Mouse (Mus musculus) gastrocnemius, postnatal 36 days (tissue): ENCODE measurements around the gene Utrn. TPM values are rescaled to one million over a fixed set of nuclear protein-coding genes. Genes with fewer than 3 reads are reported as not detected.
A peak's percentile ranks its signal among the peaks of the same experiment; 100 is the strongest.

Experiments used
- DNase-seq, 2 experiments: peaks; one replicate each; pipeline ENCODE4 v3.0.0; 2022
- intact Hi-C: fragments of 180-260 bp; cut with DNase I; formaldehyde crosslinking; loops from one replicate; pipeline ENCODE4 v1.15.1; 2025
- total RNA-seq, 2 experiments: library from RNA; stranded (reverse); gene quantifications; 2 replicates each; pipeline ENCODE4 v1.2.3; 2021

Gene Utrn
- total RNA-seq, 2 experiments from 2014 or later = 21.8 to 21.9 TPM

DNA sequence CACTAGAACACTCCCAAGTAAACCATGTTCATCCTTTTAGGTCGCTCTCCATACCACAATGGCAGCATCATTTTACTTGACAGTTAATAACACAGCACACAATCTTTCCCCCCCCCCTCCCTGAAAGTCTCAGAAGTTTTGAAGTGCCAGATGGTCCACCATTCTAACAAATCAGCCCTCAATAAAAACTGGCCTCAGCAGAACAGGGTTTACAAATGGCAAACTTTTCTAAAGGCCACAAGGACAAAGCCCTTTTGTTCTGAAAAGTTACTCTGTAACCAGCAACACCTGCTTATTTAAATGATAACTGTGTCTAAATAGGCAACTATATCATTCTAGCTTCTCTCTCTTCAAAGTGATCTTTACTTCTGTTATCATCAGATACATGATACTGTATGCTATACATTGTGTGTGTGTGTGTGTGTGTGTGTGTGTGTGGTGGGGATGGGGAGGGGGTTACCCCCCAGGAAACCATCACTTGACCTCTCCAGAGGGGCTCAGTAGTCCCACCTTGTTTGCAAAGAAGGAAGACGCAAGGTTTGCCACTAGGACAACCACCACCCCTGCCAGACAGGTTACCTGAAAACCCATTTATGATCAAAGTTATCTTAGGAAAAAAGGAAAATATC is 315.0 kb downstream of the Utrn start:
- intact Hi-C loops = no loop called here

DNA sequence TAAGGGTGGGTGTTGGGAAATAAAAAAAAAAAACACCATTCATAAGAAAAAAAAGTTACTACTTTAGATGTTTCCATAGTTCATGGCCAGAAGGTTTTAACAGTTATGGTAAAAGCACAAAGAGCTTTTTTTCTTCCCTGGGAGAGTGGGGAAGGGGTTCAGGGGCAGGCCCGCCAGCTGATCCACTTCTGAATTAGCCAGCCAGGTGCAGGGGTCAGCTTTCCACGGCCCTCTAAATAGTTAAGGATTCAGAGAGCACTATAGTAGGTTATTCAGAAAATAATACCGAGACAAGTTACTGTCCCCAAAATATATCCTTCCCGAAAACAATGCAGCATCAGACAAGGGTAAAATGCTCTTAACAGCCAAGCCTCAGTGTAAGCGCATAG is 316.3 kb downstream of the Utrn start:
- intact Hi-C loops = loop anchor here (1.0 kb wide), 1 partner anchor 16 kb away; no protein-coding TSS in a partner anchor

More for the DNA sequence above, 315.0 kb downstream of the Utrn start:
- no peak for DNase-seq

DNA sequence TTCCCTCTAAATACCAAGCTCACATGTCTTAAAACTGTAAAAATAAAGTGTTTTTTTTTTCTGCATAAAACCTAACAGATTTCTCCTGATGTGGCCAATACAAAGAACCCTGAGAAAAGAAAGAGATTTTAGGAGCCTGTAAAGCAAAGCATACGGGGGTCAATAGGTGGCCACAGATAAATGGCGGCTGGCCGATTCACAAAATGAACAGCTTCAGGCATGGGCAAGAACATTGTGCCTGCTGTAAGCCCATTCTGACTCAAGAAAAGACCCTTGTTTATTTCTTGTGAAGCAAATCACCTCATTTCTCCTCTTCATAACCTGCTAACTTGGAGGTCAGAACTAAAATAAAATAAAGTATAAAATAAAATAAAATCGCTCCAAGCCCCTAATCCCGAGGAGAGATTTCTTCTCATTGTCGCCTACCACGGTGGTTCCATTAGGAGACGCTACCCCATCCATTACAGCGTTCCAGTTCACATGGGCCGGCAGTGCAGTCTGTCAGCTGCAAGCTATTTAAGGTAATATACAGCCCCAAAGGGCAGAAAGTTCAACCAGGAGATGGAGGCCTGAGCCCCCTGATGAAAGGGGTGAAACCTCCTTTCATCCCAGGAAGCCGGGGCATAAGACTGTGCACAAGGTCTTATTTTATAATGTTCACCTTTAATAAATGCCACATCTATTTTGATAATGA is 316.8 kb downstream of the Utrn start:
- DNase-seq = no peak
- intact Hi-C loops = loop anchor here (1.0 kb wide), 1 partner anchor 15 kb away; no protein-coding TSS in a partner anchor

More for the DNA sequence above, 316.3 kb downstream of the Utrn start:
- no peak for DNase-seq

DNA sequence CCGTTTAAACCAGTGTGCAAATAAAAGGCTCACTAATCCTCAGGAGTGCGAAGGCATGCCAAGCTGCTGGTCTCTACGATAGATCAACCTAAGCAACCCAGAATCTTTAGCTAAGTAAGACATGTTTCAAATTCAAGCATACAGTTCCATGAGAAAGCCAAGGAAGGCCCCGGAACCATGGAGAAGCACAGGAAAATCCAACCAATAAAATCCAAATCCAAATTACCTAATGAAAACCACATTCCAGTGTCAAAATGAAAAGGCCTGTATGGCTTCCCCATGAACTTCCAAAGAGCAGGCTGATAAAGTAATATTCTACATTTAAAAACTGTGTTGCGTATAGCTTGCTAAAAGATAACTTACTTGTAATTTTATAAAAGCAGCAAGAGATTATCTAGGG is 317.4 kb downstream of the Utrn start:
- intact Hi-C loops = loop anchor here (1.0 kb wide), 1 partner anchor 14 kb away; no protein-coding TSS in a partner anchor

DNA sequence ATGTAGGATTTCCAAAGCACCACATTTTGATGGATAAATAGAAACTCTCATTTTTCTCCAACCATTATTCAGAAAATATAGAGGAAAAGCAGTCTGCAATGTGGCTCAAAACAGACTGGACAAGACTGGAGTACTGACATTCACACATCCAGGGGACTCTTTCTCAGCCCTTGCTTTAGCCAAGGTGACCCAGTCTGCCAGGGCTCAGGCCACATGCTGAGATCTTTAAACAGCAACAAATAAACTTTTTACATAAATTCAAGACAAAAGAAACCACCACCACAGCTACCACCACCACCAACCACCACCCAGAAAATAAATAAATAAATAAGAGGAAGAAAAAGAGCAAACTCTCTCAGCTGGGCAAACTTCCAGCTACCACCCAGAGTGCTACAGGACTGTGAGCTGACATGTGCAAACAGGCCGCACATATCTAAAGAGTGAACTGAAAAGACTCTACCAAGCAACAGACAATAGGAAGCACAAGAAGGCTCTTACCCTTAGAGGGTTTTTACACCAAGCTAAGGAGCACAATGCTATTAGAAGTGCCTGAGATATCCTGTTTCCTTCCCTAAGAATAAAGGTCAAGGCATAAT is 319.1 kb downstream of the Utrn start:
- intact Hi-C loops = no loop called here
- no peak for DNase-seq

More for the DNA sequence above, 317.4 kb downstream of the Utrn start:
- no peak for DNase-seq

DNA sequence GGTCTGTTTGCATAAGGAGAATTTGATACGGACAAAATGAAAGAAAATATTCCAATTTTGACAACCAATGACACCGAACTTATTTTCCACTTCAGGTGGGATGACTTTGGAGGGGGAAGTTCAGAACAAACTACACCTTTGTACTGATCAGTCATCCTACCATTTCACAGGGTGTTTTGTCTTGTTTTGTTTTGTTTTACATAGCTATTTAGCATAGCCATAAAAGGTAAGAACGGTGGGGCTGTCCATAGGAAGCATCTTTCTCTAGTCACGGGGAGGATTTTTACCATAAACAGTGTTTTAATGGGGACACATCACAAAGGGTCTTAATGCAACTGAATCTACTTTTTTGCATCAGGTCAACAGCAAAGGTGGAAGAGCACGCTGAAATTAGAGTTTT is 319.9 kb downstream of the Utrn start:
- intact Hi-C loops = no loop called here
- no peak for DNase-seq

DNA sequence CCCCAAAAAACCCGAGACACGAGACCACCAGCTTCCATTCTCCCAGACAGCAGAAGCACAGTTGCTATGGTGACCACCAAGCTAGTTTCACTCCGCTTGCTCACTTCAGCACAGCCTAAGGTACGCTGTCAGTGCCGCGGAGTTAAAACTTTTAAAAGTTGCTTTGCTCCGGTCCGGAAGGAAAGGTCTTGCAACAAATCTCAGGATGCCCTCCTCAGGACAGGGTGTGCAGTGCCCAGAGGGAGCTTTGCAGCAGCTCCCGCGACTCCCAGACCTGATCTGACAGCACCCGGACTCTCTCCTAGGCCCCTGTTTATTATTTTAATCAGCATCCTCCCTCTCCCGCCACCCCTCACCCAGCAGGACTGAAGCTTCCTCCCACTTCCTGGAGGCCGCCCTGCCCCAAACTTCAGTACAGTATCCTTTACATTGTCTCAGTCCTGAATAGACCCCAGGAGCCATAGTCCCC is 320.5 kb downstream of the Utrn start:
- intact Hi-C loops = no loop called here
- DNase-seq = peak in 1 of 2 experiments; percentile 23

DNA sequence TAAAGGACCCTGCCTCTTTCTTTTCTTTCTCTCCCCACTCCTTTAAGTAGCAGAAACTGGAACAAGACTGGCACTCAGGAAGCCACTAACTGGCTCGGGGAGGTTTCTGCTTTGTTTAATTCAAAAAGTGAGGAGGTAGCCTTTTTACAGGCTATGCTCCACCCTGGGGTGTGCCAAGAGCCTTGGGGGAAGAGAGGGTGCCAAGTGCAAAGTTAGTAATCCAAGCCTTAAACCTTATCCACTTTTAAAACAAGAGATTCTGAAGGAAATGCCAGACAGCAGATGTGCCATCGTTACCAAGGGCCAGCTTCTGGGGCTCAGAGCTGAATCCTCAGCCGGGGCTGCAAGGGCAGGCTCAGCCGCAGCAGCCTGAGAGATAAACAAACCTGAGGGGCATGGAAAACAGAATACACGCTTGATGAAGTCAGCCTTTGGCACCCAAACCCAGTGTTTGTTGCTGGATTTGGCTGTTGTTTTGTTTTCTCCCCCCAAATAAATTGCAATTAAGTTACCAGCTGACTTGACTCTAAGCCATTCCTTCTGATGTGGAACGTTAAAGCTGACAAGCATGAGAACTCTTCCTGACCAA is 322.0 kb downstream of the Utrn start:
- intact Hi-C loops = no loop called here
- DNase-seq = no peak

DNA sequence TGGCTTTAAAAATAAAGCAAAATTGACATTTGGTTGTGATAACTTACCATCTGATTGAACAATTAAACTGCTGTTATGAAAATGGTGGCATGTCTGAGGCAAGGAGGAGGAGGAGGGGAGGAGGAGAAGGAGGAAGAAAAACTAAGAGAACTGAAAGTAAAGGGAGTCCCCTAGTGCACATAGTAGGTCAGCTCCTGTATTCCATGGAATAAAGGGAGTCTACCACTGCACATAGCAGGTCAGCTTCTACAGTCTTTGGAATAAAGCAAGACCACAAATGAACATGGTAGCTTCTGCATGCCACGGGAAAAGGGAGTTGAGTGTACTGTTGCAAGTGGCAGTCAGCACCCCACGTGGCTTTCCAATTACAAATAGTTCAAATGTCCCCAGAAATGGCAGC is 323.7 kb downstream of the Utrn start:
- DNase-seq = no peak
- intact Hi-C loops = no loop called here

DNA sequence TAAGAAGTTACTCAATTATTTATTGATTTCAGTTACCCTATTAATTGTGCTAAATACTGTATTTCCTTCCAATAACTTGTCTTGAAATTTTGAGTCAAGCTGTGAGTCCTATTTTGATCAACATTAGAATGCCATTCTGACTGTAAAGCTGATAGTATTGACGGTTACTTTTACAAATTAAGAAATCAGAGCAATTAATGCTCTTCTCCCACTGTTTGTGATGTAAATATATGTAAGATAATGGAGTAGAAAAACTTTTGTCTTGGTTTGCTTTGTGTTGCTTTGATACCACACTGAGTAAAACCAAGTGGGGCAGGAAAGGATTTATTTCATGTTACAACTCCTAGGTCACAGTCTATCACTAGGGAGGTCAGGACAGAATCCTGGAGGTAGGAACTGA is 327.4 kb downstream of the Utrn start:
- no peak for DNase-seq
- intact Hi-C loops = no loop called here

DNA sequence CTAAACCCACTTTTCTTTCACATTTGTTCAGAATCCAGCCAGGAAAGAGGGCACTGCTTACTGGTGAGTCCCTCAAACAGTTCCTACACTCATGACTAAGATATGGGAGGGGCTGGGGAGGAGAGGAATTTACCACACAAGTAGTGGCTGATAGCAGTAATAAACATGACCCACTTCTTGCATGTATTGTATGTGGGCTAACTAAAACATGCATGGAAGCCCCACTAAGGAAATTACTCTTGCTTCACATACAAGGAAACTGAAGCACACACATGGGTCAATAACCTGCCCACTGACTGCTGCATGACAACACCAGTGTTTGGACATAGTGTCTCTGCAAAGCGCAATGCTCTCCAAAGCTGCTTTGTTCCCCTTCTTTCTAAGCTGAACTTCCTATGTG is 333.9 kb downstream of the Utrn start:
- DNase-seq = no peak
- intact Hi-C loops = no loop called here

DNA sequence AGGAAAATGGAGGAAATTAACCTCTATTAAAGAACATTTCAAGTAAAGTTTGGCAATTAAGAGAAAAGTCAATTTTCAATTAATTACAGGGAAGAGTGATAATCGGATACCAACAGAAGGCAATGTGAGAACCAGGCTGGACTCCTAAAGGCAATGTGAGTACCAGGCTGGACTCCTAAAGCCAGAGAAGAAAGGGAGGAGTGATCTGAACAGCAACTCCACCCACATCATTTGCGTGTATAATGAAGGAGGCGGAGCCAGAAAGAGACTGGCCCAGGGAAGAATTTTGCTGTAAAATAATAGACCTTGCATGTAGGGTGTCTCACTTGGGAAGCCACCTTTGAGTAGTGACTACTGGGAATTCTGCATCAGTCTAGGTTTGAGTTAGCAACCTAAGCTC is 334.4 kb downstream of the Utrn start:
- DNase-seq = no peak
- intact Hi-C loops = no loop called here

DNA sequence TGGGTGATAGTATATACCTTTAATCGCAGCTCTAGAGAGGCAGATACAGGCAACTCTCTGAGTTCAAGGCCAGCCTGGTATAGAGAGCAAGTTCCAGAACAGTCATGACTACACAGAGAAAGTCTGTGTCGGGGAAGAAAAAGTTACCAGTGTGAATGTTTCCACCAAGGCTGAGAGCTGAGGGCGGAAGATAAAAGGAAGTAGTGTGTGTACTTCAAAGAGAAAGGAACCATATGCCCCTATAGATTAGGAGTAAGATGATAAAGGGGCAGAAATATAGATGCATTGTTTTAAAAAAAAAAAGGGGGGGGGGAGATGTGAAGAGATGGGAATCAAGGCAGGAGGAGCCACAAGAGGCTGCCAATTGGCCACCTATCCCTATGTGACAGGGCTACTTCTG is 334.9 kb downstream of the Utrn start:
- intact Hi-C loops = no loop called here
- no peak for DNase-seq

DNA sequence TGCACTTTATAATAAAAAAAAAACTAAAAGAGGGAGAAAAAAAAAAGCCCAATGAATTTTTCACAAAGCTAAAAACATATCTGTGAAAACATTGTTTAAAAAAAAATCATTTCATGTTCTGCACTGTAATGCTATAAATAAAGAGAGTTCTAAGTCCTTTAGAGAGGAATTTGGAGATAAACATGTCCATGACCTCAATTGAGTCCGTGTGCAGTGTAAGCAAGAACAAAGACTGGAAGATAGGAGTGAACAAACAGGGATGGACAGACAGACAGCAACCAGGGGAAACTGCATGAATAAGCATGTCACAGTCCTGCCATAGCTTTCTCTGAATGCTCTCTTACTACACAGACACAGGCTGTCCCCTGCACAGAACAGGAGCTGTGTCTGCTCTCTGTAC is 347.1 kb downstream of the Utrn start:
- DNase-seq = no peak
- intact Hi-C loops = no loop called here

DNA sequence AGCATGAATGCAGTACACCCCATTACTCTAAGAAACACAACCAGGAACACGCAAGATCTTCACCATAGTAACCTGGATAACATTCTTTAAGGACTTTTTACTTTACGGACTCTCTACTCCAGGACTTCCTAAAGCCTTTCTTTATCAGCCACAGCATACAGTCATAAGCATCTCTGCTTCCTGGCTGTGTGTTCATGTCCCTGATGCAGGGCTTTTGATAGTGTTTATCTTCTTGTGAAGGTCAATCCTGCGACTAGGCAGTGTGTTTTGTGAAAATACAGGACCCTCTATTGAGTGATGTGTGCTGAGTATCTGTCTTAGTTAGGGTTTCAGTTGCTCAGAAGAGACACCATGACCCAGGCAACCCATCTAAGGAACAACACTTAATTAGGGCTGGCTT is 351.0 kb downstream of the Utrn start:
- intact Hi-C loops = no loop called here
- no peak for DNase-seq

DNA sequence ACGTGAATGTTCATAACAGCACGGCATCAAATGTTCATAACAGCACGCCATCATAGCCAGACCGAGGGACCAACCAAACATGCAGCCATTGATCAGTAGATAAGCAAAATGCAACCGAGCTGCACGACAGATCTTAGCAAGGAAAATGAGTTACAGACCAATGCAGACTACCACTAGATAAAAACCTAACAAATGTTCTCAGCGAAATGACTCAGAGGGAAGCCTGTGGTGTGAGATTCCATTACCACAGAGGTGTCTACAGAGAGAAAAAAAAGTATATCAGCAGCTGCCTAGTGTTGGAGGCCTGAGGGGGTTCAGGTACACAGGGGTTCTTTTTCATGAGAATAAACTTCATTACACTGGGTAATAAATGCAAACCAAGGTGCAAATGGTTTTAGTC is 363.6 kb downstream of the Utrn start:
- DNase-seq = no peak
- intact Hi-C loops = no loop called here

DNA sequence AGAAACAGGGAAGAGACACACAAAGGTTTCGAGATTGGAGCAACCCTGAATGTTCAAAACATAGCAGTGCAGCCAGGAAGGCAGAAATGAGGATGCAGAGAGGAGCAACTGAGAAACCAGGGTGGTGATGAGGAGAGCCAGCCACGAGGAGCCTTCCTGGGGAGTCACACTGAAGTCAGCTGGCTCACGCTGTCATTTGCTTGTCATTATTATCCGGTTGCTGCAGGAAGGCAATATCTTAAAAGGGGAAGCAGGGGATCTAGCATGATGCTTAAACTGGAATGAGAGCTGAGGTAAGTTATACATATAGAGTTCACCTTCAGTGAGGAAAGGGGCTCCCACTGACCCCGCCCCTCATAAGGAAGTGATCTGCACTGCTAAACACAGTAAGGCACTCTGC is 368.7 kb downstream of the Utrn start:
- DNase-seq = no peak
- intact Hi-C loops = no loop called here

DNA sequence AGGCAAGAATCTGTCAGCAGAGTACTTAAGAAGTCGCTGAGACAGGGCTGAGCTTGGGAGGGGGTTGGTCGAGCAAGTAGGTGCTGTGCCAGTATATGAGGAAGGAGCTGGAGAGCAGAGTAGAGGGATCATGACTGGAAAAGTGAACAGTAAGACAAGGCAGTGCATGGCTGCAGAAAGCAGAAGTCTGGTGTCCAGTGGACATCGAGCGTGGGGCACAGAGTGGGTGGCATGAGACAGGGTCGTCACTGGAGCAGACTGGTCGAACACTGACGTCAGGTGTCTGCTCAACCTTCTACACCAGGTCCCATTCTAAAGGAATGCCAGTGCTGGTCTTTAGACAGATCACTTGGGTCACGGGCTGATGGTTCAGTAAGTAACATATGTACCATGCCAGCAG is 371.6 kb downstream of the Utrn start:
- intact Hi-C loops = no loop called here
- DNase-seq = no peak

DNA sequence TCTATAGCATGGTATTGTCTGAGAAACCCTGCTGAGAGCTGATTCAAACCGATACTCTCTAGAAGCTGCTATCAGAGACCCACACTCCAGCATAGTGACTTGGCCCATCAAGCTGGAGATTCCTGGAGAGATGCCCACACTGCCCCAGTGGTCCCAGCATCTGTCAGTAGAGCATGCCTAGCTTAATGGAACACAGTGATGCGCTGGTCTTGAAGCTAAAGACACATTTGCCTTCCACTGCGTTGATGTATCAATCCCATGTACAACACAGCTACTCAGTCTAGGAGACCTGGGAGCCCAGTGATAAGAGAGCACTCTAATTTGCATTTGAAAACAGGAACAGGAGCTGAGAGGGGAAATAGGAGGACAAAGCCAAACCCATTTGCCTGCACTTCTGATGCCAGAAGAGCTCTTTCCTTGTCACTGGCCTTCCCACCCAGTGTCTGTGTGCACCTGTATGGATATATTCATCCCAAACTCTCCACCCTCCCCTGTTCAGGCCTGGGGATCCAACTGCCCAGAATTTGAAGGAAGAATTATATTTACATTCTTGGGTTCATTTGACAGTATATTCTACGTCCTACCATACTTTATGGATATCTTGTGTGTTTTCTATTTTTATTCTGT is 379.5 kb downstream of the Utrn start:
- intact Hi-C loops = no loop called here
- no peak for DNase-seq

DNA sequence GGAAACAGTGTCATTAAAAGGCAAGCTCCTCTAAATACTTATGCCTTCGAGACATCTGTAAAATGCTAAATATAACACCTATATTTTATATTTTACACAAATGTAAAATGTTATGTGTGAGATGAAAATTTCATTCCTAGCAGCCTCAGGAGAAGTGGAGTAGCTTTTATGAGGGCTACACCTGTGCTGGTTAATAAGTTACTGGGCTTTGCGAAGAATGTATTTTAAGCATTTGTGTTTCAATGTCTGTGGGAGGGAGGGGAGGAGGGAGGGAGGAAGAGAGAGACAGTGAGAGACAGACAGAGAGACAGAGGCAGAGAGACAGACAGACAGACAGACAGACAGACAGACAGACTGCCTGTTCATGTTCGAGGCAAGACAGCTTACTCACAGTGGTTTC is 380.6 kb downstream of the Utrn start:
- intact Hi-C loops = no loop called here
- no peak for DNase-seq

DNA sequence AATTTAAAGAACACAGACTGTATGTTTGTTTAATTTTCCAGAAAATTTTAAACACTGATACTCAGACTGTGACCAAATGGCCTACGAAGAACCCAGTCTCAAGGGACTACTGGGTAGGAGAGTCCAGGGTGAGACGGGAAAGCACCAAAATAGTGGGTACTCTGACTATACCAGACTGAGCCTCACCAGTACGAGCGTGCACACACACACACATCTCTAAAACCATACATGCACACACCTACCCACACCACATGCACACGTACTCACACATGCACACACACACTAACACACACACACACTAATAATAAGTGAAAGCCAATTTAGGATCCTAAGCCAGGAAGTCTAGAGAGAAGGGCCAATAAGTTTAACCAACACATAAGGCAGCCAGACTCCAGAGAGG is 381.0 kb downstream of the Utrn start:
- DNase-seq = no peak
- intact Hi-C loops = no loop called here
